Mouse (Mus musculus): ENCODE data around the gene Plin4. TPM values are rescaled to one million over a fixed set of nuclear protein-coding genes. Genes with fewer than 3 reads are reported as not detected.
"Not testable (repeated sequence)": the region's sequence is repeated elsewhere in the genome, so short reads cannot be mapped to it uniquely, and the experiment has no call there.

Plin4 gene
- polyA plus RNA-seq, 1 experiment: 0.52 TPM

DNA sequence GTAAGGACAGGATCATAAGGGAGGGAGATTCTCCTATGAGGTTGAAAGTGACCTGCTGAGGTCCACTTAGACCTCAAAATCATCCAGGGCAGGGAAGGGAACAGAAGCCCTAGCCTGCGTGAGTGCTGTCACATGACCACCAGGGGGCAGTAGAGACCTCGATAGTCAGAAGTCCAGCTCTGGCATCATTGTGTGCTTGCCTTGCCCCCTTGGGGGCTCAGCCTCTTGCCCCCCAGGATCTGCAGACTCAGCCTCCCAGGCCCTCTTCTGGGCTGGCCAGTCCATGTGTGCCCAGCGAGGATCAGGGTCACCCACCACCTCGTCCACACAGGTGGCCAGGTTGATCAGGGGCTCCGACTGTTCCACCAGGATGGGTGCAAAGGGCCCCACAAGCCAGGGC is 2.3 kb upstream of the Plin4 start:
- WGBS: 47% methylated on average over 5 of the region's 5 CpGs
- no peak overlapping the region for H3K27ac ChIP-seq (ENCODE audit: control insufficient read depth, insufficient read depth, low read depth, low read length, poor library complexity)
- H3K4me3 ChIP-seq (replicated peaks; ENCODE audit: control insufficient read depth, low read depth, low read length): no peak overlapping the region
- no peaks in the 10 kb centered on the region; the same call in 1 of the 2 replicates for H3K4me1 ChIP-seq (ENCODE audit: control insufficient read depth, insufficient read depth, low read length)
- peak; percentile 96 for TF ChIP-seq CTCF (IDR thresholded peaks at IDR 0.05; ENCODE audit: control insufficient read depth, insufficient read depth, low read length)
- peak; percentile 21; the same call in 1 of the 2 replicates for TF ChIP-seq POLR2A (IDR thresholded peaks at IDR 0.05; ENCODE audit: borderline replicate concordance, control insufficient read depth, low read depth, low read length)

GRCm38 (mm10) chr17:56111021-56111420 is 1.4 kb upstream of the Plin4 start:
- Histone ChIP-seq H3K4me3 (replicated peaks; ENCODE audit: control insufficient read depth, low read depth, low read length) (no peak overlapping the region), H3K4me1 (ENCODE audit: control insufficient read depth, insufficient read depth, low read length) (no peaks in the 10 kb centered on the region; the same call in 1 of the 2 replicates), H3K27ac (ENCODE audit: control insufficient read depth, insufficient read depth, low read depth, low read length, poor library complexity) (no peak overlapping the region)
- TF ChIP-seq POLR2A (IDR thresholded peaks at IDR 0.05; ENCODE audit: borderline replicate concordance, control insufficient read depth, low read depth, low read length): no peak
- no peak for TF ChIP-seq CTCF (IDR thresholded peaks at IDR 0.05; ENCODE audit: control insufficient read depth, insufficient read depth, low read length)
- WGBS: 58% methylated on average over 1 of the region's 1 CpGs

GRCm38 (mm10) chr17:56110571-56110970 is 968 bp upstream of the Plin4 start:
- H3K27ac ChIP-seq (ENCODE audit: control insufficient read depth, insufficient read depth, low read depth, low read length, poor library complexity): no peak overlapping the region
- 77% methylated on average over 4 of the region's 4 CpGs for WGBS
- H3K4me3 ChIP-seq (replicated peaks; ENCODE audit: control insufficient read depth, low read depth, low read length): no peak overlapping the region
- TF ChIP-seq CTCF (IDR thresholded peaks at IDR 0.05; ENCODE audit: control insufficient read depth, insufficient read depth, low read length): no peak
- TF ChIP-seq POLR2A (IDR thresholded peaks at IDR 0.05; ENCODE audit: borderline replicate concordance, control insufficient read depth, low read depth, low read length): no peak
- no peaks in the 10 kb centered on the region; the same call in 1 of the 2 replicates for H3K4me1 ChIP-seq (ENCODE audit: control insufficient read depth, insufficient read depth, low read length)

DNA sequence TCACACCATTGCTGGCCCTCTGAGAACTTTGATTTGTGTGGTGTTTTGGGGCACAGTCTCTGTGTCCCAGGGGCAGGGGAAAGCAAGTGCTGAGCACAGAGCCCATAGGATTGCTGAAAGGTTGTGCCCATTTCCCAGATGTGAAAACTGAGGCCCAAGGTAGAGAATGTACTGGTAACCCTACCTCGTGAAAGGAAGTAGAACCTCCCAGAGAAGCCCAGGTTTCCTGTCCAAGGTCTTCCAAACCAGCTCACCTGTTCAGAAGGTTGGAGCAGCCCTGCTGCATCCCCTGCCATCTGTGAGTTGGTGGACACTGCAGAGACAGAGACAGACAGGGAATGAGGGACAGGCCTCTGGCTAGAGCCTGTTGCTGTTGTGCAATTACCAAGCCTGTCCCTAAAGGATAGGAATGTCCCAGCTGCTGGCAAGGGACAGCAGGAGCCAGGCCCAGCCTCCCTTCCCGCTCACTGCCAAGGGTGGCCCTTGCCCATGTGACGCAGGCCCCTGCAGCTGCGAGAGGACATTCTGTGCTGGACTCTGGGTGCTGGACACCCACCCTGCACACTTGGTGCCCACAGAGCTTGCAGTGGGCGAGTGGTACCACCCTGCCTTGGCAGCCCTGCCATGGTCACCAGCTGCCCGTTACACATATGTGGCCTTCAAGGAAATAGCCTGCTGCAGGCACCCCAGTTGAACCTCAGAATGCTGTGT is 1.1 kb downstream of the Plin4 start:
- no peak overlapping the region for H3K4me3 ChIP-seq (replicated peaks; ENCODE audit: control insufficient read depth, low read depth, low read length)
- H3K4me1 ChIP-seq (ENCODE audit: control insufficient read depth, insufficient read depth, low read length): no peaks in the 10 kb centered on the region; the same call in 1 of the 2 replicates
- WGBS: 73% methylated on average over 6 of the region's 6 CpGs
- H3K27ac ChIP-seq (ENCODE audit: control insufficient read depth, insufficient read depth, low read depth, low read length, poor library complexity): no peak overlapping the region
- no peak for TF ChIP-seq CTCF (IDR thresholded peaks at IDR 0.05; ENCODE audit: control insufficient read depth, insufficient read depth, low read length)
- no peak for TF ChIP-seq POLR2A (IDR thresholded peaks at IDR 0.05; ENCODE audit: borderline replicate concordance, control insufficient read depth, low read depth, low read length)

- Histone ChIP-seq H3K4me3 (replicated peaks; ENCODE audit: control insufficient read depth, low read depth, low read length) (no peak overlapping the region), H3K27ac (ENCODE audit: control insufficient read depth, insufficient read depth, low read depth, low read length, poor library complexity) (no peak overlapping the region), H3K4me1 (ENCODE audit: control insufficient read depth, insufficient read depth, low read length) (no peaks in the 10 kb centered on the region; the same call in 1 of the 2 replicates)
- WGBS: 78% methylated on average over 2 of the region's 2 CpGs
- no peak for TF ChIP-seq CTCF (IDR thresholded peaks at IDR 0.05; ENCODE audit: control insufficient read depth, insufficient read depth, low read length)
- TF ChIP-seq POLR2A (IDR thresholded peaks at IDR 0.05; ENCODE audit: borderline replicate concordance, control insufficient read depth, low read depth, low read length): no peak
Observed at GRCm38 (mm10) chr17:56107736-56108135, 1.9 kb downstream of the Plin4 start.

DNA sequence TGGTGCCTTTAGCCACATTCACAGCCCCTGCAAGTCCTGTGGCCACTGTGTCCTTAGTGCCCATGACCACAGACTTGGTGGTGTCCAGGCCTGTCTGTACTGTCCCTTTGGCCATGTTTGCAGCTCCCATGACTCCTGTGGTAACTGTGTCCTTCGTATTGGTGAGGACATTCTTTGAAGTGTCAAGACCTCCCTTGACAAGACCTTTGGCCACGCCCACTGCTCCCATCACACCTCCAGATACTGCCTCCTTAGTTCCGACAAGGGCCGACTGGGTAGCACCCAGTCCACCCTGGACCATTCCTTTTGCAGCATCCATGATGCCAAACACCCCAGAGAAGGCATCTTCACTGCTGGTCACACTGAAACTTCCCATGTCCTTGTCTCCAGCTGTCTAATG is 2.6 kb downstream of the Plin4 start:
- 81% methylated on average over 4 of the region's 4 CpGs for WGBS
- no peak for TF ChIP-seq CTCF (IDR thresholded peaks at IDR 0.05; ENCODE audit: control insufficient read depth, insufficient read depth, low read length)
- no peak for TF ChIP-seq POLR2A (IDR thresholded peaks at IDR 0.05; ENCODE audit: borderline replicate concordance, control insufficient read depth, low read depth, low read length)
- Histone ChIP-seq H3K4me1 (ENCODE audit: control insufficient read depth, insufficient read depth, low read length) (no peaks in the 10 kb centered on the region; the same call in 1 of the 2 replicates), H3K27ac (ENCODE audit: control insufficient read depth, insufficient read depth, low read depth, low read length, poor library complexity) (no peak overlapping the region), H3K4me3 (replicated peaks; ENCODE audit: control insufficient read depth, low read depth, low read length) (no peak overlapping the region)

DNA sequence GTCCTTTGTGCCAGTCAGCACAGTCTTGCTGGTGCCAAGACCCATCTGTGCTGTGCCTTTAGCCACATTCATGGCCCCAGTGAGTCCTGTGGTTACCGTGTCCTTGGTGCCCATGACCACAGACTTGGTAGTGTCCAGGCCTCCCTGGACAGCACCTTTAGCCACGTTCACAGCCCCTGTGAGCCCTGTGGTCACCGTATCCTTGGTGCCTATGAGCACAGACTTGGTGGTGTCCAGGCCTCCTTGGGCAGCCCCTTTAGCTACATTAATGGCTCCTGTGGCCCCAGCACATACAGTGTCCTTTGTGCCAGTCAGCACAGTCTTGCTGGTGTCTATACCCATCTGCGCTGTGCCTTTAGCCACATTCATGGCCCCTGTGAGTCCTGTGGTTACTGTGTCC is 3.2 kb downstream of the Plin4 start:
- not testable (repeated sequence) for H3K4me3 ChIP-seq (replicated peaks; ENCODE audit: control insufficient read depth, low read depth, low read length); H3K27ac ChIP-seq (ENCODE audit: control insufficient read depth, insufficient read depth, low read depth, low read length, poor library complexity); H3K4me1 ChIP-seq (ENCODE audit: control insufficient read depth, insufficient read depth, low read length)
- 92% methylated on average over 4 of the region's 4 CpGs for WGBS

DNA sequence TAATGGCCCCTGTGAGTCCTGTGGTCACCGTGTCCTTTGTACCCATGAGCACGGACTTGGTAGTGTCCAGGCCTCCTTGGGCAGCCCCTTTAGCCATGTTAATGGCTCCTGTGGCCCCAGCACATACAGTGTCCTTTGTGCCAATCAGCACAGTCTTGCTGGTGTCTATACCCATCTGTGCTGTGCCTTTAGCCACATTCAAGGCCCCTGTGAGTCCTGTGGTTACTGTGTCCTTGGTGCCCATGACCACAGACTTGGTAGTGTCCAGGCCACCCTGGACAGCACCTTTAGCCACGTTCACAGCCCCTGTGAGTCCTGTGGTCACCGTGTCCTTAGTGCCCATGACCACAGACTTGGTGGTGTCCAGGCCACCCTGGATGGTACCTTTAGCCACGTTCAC is 4.8 kb downstream of the Plin4 start:
- H3K27ac ChIP-seq (ENCODE audit: control insufficient read depth, insufficient read depth, low read depth, low read length, poor library complexity): not testable (repeated sequence)

More for the DNA sequence above, 4.8 kb downstream of the Plin4 start:
- H3K4me3 ChIP-seq (replicated peaks; ENCODE audit: control insufficient read depth, low read depth, low read length); H3K4me1 ChIP-seq (ENCODE audit: control insufficient read depth, insufficient read depth, low read length): not testable (repeated sequence)
- WGBS: 85% methylated on average over 2 of the region's 5 CpGs

Data from bone marrow, adult 2 months (tissue).